Mouse (Mus musculus): ENCODE data around the gene Hist1h2ag.

Gene Hist1h2ag

DNA sequence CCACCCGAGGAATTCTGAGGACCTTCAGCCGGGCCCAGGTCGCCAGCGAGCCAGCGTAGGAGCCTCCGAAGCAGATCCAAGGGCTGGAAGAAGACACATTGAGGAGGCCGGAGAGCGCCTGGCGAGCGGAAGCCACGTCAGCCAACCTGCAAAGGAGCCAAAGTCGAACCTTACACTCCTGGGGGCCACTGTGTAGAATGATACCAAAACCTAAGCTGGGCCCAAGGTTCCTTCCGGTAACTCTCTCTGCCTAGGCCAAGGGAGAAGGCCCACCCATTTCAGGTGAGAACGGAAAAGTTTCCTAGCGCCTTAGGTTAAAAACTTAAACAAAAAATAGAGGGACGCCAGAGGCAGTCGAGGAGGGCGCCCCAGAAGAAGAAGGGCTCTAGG, 35.6 kb downstream of the Hist1h2ag start:
- no peak for DNase-seq

- no peak for DNase-seq
Measured at GRCm38 (mm10) chr13:22006334-22007120, 36.2 kb downstream of the Hist1h2ag start.

- no peak for DNase-seq
Measured at GRCm38 (mm10) chr13:22005605-22006333, 37.0 kb downstream of the Hist1h2ag start.

GRCm38 (mm10) chr13:22001823-22002222, 40.9 kb downstream of the Hist1h2ag start:
- DNase-seq, result no peak

- no peak for DNase-seq
Measured at GRCm38 (mm10) chr13:22001346-22001745, 41.4 kb downstream of the Hist1h2ag start.

- no peak for DNase-seq
Measured at GRCm38 (mm10) chr13:21999147-21999546, 43.6 kb downstream of the Hist1h2ag start.

GRCm38 (mm10) chr13:21998412-21998811, 44.3 kb downstream of the Hist1h2ag start:
- DNase-seq, result no peak

DNA sequence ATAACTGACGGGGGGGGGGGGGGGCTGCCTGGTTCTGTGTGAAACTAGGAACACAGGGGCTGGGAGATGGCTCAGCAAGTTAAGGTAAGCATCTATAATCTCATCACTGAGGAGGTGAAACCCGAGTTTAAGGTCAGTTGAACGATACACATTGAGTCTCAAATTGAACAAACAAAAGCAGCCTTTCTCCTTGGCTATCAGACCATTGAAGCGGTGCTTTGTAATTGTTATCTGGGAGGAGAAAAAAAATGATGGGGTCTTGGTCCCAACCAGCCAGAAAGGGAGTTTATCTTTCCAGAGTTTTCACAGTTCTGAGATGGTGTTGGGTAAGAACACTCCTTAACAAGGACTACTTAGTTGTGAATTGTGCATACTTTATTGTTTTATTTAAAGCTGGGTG, 44.9 kb downstream of the Hist1h2ag start:
- DNase-seq, result no peak

DNA sequence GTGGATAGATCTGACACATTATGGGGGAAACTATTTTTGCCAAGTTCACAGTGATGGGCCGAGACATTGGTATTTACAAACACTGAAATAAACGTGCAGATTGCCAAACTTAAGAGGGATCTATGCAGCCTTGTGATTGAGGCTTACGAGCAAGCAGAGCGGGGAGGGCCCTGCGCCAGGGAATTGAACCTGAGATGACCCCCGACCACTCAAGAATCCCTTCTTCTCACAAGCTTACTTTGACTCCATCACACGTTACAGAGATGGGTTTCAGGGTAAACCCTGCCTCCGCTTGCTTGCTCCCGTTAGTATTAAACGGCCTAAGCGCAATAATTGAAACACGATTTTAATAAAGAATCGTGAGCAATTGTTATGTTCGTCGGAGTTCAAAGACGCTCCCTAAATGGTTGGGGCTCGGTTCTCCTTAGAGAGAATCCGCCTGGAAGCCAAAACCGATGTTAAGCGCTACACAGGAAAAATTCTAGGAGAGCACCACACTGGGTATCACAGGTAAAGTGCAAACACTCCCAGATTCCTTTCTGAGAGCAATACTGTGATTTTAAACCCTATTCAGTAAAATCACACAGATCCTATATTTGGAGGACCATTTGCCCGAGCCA, 45.4 kb downstream of the Hist1h2ag start:
- no peak for DNase-seq

GRCm38 (mm10) chr13:21996840-21997185, 45.9 kb downstream of the Hist1h2ag start:
- DNase-seq, result no peak

- DNase-seq, result no peak
Measured at GRCm38 (mm10) chr13:21996101-21996839, 46.5 kb downstream of the Hist1h2ag start.

DNA sequence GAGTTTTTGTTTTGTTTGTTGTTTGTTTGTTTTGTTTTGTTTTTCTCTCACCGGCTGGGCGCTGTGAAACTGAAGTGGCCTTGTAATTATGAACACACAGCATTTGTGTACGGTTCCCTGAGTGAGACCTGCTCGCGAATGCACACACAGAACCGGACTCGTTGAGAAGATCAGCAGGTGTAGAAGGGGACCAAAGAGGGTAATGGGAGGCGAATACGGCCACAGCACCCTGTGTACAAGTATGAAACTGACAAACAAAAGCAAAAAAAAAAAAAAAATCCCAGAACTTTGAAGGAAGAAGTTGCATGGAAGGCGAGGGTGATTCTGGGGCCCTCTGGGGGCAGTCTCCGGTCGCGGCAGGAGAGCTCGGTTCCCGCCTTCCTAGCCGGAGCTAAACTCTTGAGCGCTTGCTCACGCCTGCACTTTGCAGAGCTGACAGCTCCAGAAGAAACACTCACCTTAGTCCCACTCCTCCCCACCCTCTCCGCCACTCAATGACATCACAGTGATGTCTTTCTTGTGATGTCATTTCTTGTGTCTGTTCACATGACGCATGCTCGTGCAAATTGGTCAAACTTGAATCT, 47.3 kb downstream of the Hist1h2ag start:
- DNase-seq, result no peak

DNA sequence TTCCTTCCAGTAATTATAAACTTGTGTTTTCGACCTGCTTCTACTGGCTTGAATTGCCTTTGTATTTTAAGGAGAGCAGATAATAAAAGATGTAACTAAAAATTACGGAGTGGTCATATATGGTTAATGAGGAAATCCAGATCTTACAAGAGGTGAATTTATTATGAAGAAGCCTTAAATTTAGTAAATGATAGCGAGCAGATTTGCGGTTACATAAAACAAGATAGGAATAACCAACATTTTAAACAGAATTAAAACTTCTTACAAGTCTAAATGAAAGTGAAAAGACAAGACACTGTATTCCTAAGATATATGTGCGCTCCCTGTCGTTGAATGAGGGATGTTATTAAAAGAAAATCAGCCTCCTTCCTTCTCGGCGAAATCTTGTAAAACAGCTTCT, 47.8 kb downstream of the Hist1h2ag start:
- DNase-seq, result no peak

GRCm38 (mm10) chr13:21993957-21994738, 48.6 kb downstream of the Hist1h2ag start:
- DNase-seq, result no peak

GRCm38 (mm10) chr13:21992550-21992949, 50.2 kb downstream of the Hist1h2ag start:
- no peak for DNase-seq

All from cerebellum, adult 11-12 months (tissue).